Mouse (Mus musculus) heart, embryonic 16.5 days (tissue): ENCODE measurements around the gene Krt13. TPM values are rescaled to one million over a fixed set of nuclear protein-coding genes. Genes with fewer than 3 reads are reported as not detected.

Experiments used
- ATAC-seq: fragments of 200-750 bp; cut with Nextera tagmentation; replicated peaks from 2 replicates; pipeline ENCODE4 v1.8.0; 2017; ENCODE audit warnings: moderate number of reproducible peaks; ENCODE audit not compliant: insufficient read depth, low FRiP score; ENCODE audit errors: extremely low read depth
- H3K27ac ChIP-seq: fragments of 300-500 bp; sonication (generic); 2 replicates; pipeline ENCODE4 v1.5.1; 2014; ENCODE audit warnings: mild to moderate bottlenecking, low read length, control low read depth, moderate library complexity
- H3K27me3 ChIP-seq: fragments of 300-500 bp; sonication (generic); 2 replicates; pipeline ENCODE4 v1.6.1; 2014; ENCODE audit warnings: low read length, mixed read lengths; ENCODE audit not compliant: control insufficient read depth, insufficient read depth
- H3K36me3 ChIP-seq: fragments of 300-500 bp; sonication (generic); 2 replicates; pipeline ENCODE4 v1.6.1; 2014; ENCODE audit not compliant: control insufficient read depth, insufficient read depth
- H3K4me1 ChIP-seq: fragments of 300-500 bp; sonication (generic); 2 replicates; pipeline ENCODE4 v1.6.1; 2014; ENCODE audit warnings: low read length, mixed read lengths; ENCODE audit not compliant: control insufficient read depth, insufficient read depth
- H3K4me2 ChIP-seq: fragments of 300-500 bp; sonication (generic); 2 replicates; pipeline ENCODE4 v1.6.1; 2014; ENCODE audit warnings: low read depth, mild to moderate bottlenecking, control low read depth, low read length
- H3K4me3 ChIP-seq: fragments of 300-500 bp; sonication (generic); 2 replicates; pipeline ENCODE4 v1.5.1; 2014; ENCODE audit warnings: mild to moderate bottlenecking, control low read depth, low read length
- H3K9ac ChIP-seq: fragments of 300-500 bp; sonication (generic); 2 replicates; pipeline ENCODE4 v1.6.1; 2014; ENCODE audit warnings: low read length, control low read depth
- H3K9me3 ChIP-seq: fragments of 300-500 bp; sonication (generic); replicated peaks from 2 replicates; pipeline ENCODE4 v1.6.1; 2016; ENCODE audit warnings: low read length; ENCODE audit not compliant: control insufficient read depth
- WGBS: fragments of 180-500 bp; shearing (Covaris S2); extraction: QIAGEN DNeasy Blood & Tissue Kit; methylation state at CpG from one replicate; pipeline ENCODE4 v1.1.7; 2014; 5-methylcytosine and 5-hydroxymethylcytosine counted together
- polyA plus RNA-seq: library from polyadenylated mRNA; unstranded; fragments of >200 nt; fragmentation: Nextera tagmentation; extraction: Ambion mirVana; gene quantifications from 2 replicates; pipeline ENCODE4 v1.2.1, GENCODE M21; 2015

The Krt13 gene
- polyA plus RNA-seq, 1 experiment from 2014 or later, result 0.58 TPM

DNA sequence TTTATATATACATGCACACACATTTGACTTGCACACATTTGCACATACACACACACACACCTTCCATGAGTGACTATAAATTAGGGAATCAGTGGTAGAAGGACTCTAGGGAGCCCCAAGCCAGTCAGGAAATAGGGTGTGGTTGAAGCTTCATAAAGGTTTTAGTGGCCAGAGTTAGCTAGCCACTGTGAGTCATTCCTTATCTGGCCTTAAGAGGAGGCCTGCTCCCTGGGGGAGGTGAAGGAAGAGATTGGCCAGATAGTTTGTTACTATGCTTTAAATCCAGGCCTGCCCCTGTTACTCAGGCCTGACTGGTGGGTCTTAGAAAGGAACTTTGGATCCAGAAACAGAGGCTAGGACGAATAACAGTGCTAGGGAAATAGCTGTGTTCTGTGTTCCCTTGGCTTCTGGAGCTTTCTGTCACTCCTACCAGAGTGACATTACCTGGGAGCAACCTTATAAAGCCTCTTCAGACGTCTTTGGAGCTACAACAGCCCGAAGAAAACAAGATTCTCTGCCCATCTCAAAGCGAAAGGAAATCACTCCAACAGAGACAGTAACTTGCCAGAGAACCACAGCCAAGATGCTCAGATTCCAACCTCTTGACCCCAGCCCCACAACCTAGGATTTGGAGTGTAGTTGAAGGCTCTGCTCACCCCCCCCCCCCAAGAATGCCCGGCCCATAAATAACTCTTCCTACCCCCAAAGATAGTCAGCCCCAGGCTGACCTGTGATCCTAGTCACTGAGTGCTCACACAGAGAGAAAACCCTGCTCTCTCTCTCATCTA lies 26.4 kb upstream of the Krt13 start:
- H3K27ac ChIP-seq, result no peak overlapping the region
- H3K27me3 ChIP-seq, result peaks cover 4% of the 10 kb centered on the region; the same call in 1 of the 2 replicates
- 53% methylated on average over 5 of the region's 5 CpGs for WGBS
- H3K4me2 ChIP-seq, result no peak overlapping the region
- H3K4me3 ChIP-seq, result no peak overlapping the region
- ATAC-seq, result no peak; the same call in 1 of the 2 replicates
- no peak overlapping the region for H3K9ac ChIP-seq
- no peaks in the 10 kb centered on the region for H3K9me3 ChIP-seq
- H3K36me3 ChIP-seq, result no peaks in the 10 kb centered on the region
- peaks cover 12% of the 10 kb centered on the region; the same call in 1 of the 2 replicates for H3K4me1 ChIP-seq

DNA sequence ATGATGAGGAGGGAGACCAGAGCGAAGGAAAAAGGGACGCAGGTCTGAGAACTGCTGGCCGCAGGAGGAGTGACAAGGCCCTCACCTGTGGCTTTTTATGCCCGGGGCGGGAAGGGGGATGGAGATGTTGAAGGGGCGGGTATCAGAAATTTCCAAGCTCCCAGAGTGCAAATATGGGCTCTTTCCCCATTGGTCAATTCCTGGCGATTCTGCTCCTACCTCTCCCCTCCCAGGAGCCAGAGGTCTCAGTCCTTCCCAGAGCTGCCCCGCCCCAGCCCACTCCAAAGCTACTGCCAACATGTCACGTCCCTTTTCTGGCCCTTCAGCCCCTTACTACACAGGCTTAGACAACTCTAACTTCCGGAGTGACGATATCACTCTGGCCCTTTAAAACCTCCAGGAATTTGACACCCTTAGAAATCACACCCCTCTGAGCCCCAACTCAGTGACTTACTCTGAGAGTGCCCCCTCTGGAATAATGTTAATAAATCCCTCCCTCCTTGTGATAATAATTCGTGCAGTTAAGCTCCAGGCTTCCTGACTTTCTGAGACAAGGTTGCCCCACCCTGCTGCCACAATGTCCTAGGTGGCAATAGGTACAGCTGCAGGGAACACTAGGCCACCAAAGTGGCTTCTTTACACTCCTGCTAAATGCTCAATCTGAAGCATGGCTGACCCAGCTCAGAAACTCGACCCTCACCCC lies 24.6 kb upstream of the Krt13 start:
- no peaks in the 10 kb centered on the region for H3K9me3 ChIP-seq
- H3K36me3 ChIP-seq, result no peaks in the 10 kb centered on the region
- H3K27me3 ChIP-seq, result peaks cover 4% of the 10 kb centered on the region; the same call in 1 of the 2 replicates
- peak overlapping the region; percentile 60 for H3K4me3 ChIP-seq
- no peak overlapping the region; the same call in 1 of the 2 replicates for H3K27ac ChIP-seq
- peak; percentile 66 for ATAC-seq
- 4% methylated on average over 13 of the region's 13 CpGs for WGBS
- H3K9ac ChIP-seq, result peak overlapping the region; percentile 26
- peak overlapping the region; percentile 91 for H3K4me2 ChIP-seq
- H3K4me1 ChIP-seq, result peaks cover 12% of the 10 kb centered on the region; the same call in 1 of the 2 replicates

DNA sequence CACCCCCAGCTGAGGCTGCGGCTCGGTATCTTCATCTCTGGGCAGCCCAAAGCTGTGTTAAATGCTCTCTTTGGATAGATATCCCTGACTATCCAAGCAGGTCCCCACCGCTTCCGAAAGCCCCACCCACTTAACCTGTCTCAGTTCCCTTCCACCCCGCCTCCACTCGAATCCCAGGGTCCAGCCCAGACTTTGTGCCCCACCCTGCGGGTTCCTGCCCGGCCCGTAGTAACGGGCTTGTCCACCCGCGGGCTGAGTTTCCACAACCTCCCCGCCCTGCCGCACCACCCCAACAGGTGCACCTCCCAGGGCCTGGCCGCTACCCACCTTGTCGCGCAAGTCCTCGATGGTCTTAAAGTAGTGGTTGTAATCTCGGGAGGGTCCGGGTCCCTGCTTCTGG lies 23.7 kb upstream of the Krt13 start:
- ATAC-seq, result no peak
- Histone ChIP-seq H3K4me2 (peak overlapping the region; percentile 91), H3K27ac (no peak overlapping the region), H3K4me1 (peaks cover 12% of the 10 kb centered on the region; the same call in 1 of the 2 replicates), H3K9ac (peak overlapping the region; percentile 26), H3K27me3 (peaks cover 4% of the 10 kb centered on the region; the same call in 1 of the 2 replicates), H3K9me3 (no peaks in the 10 kb centered on the region), H3K4me3 (peak overlapping the region; percentile 60), H3K36me3 (no peaks in the 10 kb centered on the region)
- WGBS, result 1% methylated on average over 20 of the region's 20 CpGs

DNA sequence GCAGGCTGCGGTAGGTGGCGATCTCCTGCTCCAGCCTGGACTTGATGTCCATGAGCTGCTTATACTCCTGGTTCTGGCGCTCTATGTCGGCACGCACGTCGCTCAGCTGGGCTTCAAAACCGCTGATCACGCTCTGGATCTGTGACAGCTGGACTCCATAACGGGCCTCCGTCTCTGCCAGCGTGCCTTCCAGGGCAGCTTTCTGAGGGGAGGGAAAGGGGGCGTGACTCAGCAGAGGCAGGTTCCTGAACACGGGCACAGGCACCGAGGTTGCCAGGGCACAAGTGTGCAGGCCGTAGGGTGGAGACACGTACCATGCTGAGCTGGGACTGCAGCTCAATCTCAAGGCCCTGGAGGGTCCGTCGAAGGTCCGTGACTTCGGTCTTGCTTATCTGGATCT lies 19.6 kb upstream of the Krt13 start:
- ATAC-seq, result no peak
- peaks cover 4% of the 10 kb centered on the region for H3K27me3 ChIP-seq
- H3K27ac ChIP-seq, result no peak overlapping the region
- H3K4me1 ChIP-seq, result peaks cover 7% of the 10 kb centered on the region; the same call in 1 of the 2 replicates
- no peak overlapping the region for H3K4me2 ChIP-seq
- H3K9ac ChIP-seq, result no peak overlapping the region
- H3K9me3 ChIP-seq, result no peaks in the 10 kb centered on the region
- no peak overlapping the region for H3K4me3 ChIP-seq
- WGBS, result 80% methylated on average over 21 of the region's 21 CpGs
- H3K36me3 ChIP-seq, result no peaks in the 10 kb centered on the region

DNA sequence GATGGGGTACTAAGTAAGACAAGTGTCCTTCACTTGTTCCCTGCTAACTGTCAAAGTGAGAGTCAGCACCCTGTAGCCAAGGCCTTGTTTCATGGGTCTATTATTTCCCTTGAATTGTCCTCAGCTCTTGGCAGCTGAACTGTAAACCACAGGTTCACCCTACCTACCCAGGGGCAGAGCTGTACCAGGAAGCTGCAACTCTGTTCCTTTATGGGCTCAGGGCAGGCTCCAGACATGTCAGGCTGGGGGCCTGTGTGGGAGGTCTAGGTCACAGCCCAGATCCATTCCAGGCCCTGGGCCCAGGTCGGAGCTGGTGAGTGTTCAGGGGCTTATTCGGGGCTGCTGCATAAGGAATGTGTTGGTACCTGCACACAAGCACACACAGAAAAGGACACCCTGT lies 18.0 kb upstream of the Krt13 start:
- no peak overlapping the region for H3K9ac ChIP-seq
- H3K4me1 ChIP-seq, result no peaks in the 10 kb centered on the region
- no peaks in the 10 kb centered on the region for H3K36me3 ChIP-seq
- H3K4me2 ChIP-seq, result no peak overlapping the region
- H3K27ac ChIP-seq, result no peak overlapping the region
- no peaks in the 10 kb centered on the region; the same call in 1 of the 2 replicates for H3K27me3 ChIP-seq
- H3K9me3 ChIP-seq, result no peaks in the 10 kb centered on the region
- no peak overlapping the region for H3K4me3 ChIP-seq
- WGBS, result 64% methylated on average over 2 of the region's 2 CpGs
- no peak for ATAC-seq

DNA sequence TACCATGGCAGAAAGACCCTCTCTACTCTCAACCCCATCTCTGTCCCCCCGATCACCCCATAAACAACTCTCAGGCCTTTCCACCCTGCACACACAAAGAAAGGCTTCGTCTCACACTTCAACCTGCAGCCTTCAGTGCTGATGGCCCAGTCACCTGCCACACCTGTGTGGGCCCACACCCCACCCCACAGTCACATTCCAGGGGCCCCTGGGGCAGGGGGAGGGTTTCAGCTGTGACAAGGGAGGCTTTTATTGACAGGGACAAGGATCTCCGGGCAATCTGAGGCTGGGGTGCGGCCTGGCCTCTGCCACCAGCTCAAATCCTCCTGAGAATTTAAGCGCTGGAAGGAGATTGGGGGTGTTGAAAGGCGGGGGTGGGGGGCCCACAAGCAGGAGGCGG lies 17.4 kb upstream of the Krt13 start:
- Histone ChIP-seq H3K27ac (no peak overlapping the region), H3K27me3 (no peaks in the 10 kb centered on the region; the same call in 1 of the 2 replicates), H3K4me3 (no peak overlapping the region), H3K9ac (no peak overlapping the region), H3K4me2 (no peak overlapping the region), H3K36me3 (no peaks in the 10 kb centered on the region), H3K9me3 (no peaks in the 10 kb centered on the region), H3K4me1 (no peaks in the 10 kb centered on the region)
- WGBS, result 58% methylated on average over 7 of the region's 7 CpGs
- ATAC-seq, result no peak

DNA sequence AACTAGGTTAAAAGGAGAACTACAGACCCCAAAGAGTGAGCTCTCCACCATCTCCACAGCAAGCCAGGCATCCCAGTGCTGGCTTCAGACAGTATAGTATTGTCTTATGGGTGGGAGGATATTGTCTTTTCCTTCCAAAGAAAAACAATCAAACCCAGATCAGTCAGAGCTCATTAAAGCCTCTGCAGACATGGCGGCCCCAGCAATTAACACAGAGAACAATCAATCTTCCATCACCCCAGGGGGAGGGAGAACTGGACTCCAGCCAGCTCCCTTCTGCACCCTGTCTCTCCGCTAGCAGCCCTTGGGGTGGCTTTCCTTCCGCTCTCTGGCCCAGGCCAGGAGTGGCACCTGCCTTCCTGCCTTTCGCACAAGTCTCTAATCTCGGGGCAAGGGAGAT lies 16.3 kb upstream of the Krt13 start:
- H3K27me3 ChIP-seq, result no peaks in the 10 kb centered on the region; the same call in 1 of the 2 replicates
- H3K36me3 ChIP-seq, result no peaks in the 10 kb centered on the region
- H3K9ac ChIP-seq, result no peak overlapping the region
- 55% methylated on average over 5 of the region's 5 CpGs for WGBS
- no peak overlapping the region for H3K27ac ChIP-seq
- no peak overlapping the region for H3K4me3 ChIP-seq
- H3K4me1 ChIP-seq, result no peaks in the 10 kb centered on the region
- ATAC-seq, result no peak
- no peak overlapping the region for H3K4me2 ChIP-seq
- H3K9me3 ChIP-seq, result no peaks in the 10 kb centered on the region

DNA sequence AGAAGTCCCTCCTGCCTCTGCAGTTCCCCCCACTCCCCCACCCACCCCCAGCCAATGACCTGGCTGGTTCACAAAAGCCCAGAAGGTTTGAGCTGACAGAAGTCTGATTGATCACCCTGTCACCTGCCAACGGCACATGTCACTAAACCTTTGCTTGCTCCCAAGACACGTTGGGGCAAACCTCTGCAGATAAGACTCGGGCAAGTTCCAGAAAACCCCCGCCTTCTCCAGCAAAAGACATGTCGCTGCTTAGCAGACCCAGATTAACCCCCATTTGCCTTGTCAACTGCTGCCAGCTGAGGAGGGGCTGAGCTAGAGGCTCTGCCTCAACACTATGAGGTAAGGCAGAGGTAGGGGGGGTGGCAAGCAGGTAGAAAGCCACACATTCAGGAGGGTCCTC lies 15.2 kb upstream of the Krt13 start:
- Histone ChIP-seq H3K27ac (no peak overlapping the region), H3K9ac (no peak overlapping the region), H3K27me3 (no peaks in the 10 kb centered on the region; the same call in 1 of the 2 replicates), H3K36me3 (no peaks in the 10 kb centered on the region), H3K9me3 (no peaks in the 10 kb centered on the region), H3K4me3 (no peak overlapping the region), H3K4me1 (no peaks in the 10 kb centered on the region), H3K4me2 (no peak overlapping the region)
- WGBS, result 21% methylated on average over 5 of the region's 5 CpGs
- ATAC-seq, result no peak

DNA sequence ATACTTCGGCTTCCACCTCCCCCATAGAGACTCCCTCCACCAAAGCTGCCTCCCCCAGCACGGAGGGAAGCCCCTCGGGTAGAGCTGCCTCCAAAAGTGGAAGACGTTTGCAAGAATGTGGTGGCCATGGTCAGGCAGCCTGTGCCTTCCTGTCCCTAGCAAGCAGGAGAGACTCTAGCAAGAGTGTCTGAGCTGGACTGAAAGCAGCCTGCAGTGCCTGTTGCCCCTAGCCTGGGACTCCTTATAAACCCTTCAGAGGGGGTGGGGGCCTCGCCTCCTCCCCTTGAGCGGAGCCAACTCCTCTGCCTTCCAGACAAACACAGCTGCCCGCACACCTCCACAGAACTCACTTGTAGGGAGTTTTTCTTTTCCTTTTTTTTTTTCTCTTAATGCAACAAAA lies 14.4 kb upstream of the Krt13 start, which contains the start of gene Krt15:
Krt15 (minus strand) TSS at position 198 of the 400 bp plus-strand sequence.
- Histone ChIP-seq H3K9me3 (no peaks in the 10 kb centered on the region), H3K4me1 (no peaks in the 10 kb centered on the region), H3K4me3 (no peak within 1 kb of the TSS), H3K9ac (no peak within 1 kb of the TSS), H3K36me3 (no peaks in the 10 kb centered on the region), H3K27me3 (no peaks in the 10 kb centered on the region; the same call in 1 of the 2 replicates), H3K4me2 (no peak within 1 kb of the TSS), H3K27ac (no peak within 1 kb of the TSS)
- 50% methylated on average over 7 of the region's 7 CpGs for WGBS
- ATAC-seq, result no peak
